Mouse (Mus musculus): Measurements from ENCODE around the gene Pkig. TPM values are rescaled to one million over a fixed set of nuclear protein-coding genes. Genes with fewer than 3 reads are reported as not detected.

The Pkig gene
- total RNA-seq, 1 experiment: 14.8 TPM

DNA sequence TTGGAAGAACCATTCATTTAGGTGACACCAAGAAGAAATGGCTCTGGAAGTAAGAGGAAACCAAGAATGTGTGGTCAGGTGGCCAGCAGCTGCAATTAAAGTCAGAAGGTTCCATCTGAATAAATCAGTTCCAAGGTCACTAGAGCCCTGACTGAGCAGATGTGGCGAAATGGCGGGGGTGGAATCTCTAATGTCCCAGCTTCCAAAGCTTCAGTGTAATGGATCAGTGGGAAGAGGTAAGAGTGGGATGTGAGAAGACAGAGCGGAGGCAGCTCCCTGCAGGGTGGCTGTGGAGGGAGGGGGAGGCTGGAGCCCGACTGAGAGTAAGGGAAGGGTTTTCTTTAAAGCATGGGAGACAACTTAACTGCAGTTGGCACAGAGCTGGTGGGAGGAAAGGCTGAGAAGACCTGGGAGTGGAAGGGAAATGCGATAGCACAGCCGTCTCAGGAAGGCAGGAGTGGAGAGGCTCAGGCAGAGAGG is 3.2 kb downstream of the Pkig start:
- no peaks in the 10 kb centered on the region for H3K9me3 ChIP-seq (ENCODE audit: control insufficient read depth, insufficient read depth, low read depth, low read length)
- in situ Hi-C loops (cut with MboI; ENCODE audit: low sequenced_read_pairs in 2 of 2, unreplicated experiment in 2 of 2): no loop called here
- no peaks in the 10 kb centered on the region for H3K36me3 ChIP-seq (ENCODE audit: control insufficient read depth, insufficient read depth, low read length, poor library complexity, severe bottlenecking)
- TF ChIP-seq MAFK (IDR thresholded peaks at IDR 0.05; ENCODE audit: insufficient read depth, low read depth, low read length): no peak
- no peak for TF ChIP-seq ZNF384 (IDR thresholded peaks at IDR 0.05; ENCODE audit: low read depth, low read length)
- TF ChIP-seq HCFC1 (IDR thresholded peaks at IDR 0.05; ENCODE audit: borderline replicate concordance, insufficient read depth, low read length): no peak
- no peak for TF ChIP-seq CHD2 (IDR thresholded peaks at IDR 0.05; ENCODE audit: low read depth, low read length)
- no peak for TF ChIP-seq ZC3H11A (IDR thresholded peaks at IDR 0.05; ENCODE audit: borderline replicate concordance, low read depth, low read length)
- H3K4me1 ChIP-seq (ENCODE audit: control insufficient read depth in 2 of 2, insufficient read depth in 2 of 2, low read length in 2 of 2, poor library complexity in 1 of 2): peaks cover 0 to 2% of the 10 kb centered on the region in 2 experiments; a peak in 1 of 4 replicates
- no peak overlapping the region for H3K4me3 ChIP-seq (ENCODE audit: insufficient read depth in 1 of 2, low read depth in 1 of 2, low read length in 2 of 2, poor library complexity in 1 of 2, severe bottlenecking in 1 of 2)
- H3K9ac ChIP-seq (ENCODE audit: insufficient read depth, low read depth, low read length, poor library complexity, severe bottlenecking): no peak overlapping the region
- H3K27ac ChIP-seq (ENCODE audit: insufficient read depth, low read depth, low read length, poor library complexity, severe bottlenecking): no peak overlapping the region
- DNase-seq (ENCODE audit: low read depth, low spot score): no peak

DNA sequence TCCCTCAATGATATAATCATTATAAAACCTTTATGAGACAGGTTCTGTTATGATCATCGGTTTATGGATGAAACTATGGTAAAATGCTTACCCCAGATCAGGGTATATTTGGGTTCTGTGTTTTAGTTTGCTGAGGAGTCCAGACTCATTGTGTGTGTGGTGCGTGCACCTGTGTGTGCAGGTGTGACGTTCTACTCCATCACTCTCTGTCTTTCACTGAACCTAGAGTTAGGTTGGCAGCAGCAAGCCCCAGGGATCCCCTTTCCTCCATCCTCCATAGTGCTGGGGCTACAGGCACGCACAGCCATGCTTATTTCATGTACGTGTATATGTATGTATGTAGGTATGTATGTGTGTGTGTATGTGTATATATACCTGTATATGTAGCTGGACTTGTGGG is 3.9 kb downstream of the Pkig start:
- no peak overlapping the region for H3K9ac ChIP-seq (ENCODE audit: insufficient read depth, low read depth, low read length, poor library complexity, severe bottlenecking)
- H3K9me3 ChIP-seq (ENCODE audit: control insufficient read depth, insufficient read depth, low read depth, low read length): no peaks in the 10 kb centered on the region
- DNase-seq (ENCODE audit: low read depth, low spot score): no peak
- H3K4me1 ChIP-seq (ENCODE audit: control insufficient read depth in 2 of 2, insufficient read depth in 2 of 2, low read length in 2 of 2, poor library complexity in 1 of 2): peaks cover 0 to 2% of the 10 kb centered on the region in 2 experiments; a peak in 1 of 4 replicates
- in situ Hi-C loops (cut with MboI; ENCODE audit: low sequenced_read_pairs in 2 of 2, unreplicated experiment in 2 of 2): no loop called here
- TF ChIP-seq MAFK (IDR thresholded peaks at IDR 0.05; ENCODE audit: insufficient read depth, low read depth, low read length): no peak
- no peak for TF ChIP-seq ZC3H11A (IDR thresholded peaks at IDR 0.05; ENCODE audit: borderline replicate concordance, low read depth, low read length)
- no peak for TF ChIP-seq HCFC1 (IDR thresholded peaks at IDR 0.05; ENCODE audit: borderline replicate concordance, insufficient read depth, low read length)
- TF ChIP-seq CHD2 (IDR thresholded peaks at IDR 0.05; ENCODE audit: low read depth, low read length): no peak
- TF ChIP-seq ZNF384 (IDR thresholded peaks at IDR 0.05; ENCODE audit: low read depth, low read length): no peak
- no peak overlapping the region for H3K4me3 ChIP-seq (ENCODE audit: insufficient read depth in 1 of 2, low read depth in 1 of 2, low read length in 2 of 2, poor library complexity in 1 of 2, severe bottlenecking in 1 of 2)
- no peaks in the 10 kb centered on the region for H3K36me3 ChIP-seq (ENCODE audit: control insufficient read depth, insufficient read depth, low read length, poor library complexity, severe bottlenecking)
- no peak overlapping the region for H3K27ac ChIP-seq (ENCODE audit: insufficient read depth, low read depth, low read length, poor library complexity, severe bottlenecking)

DNA sequence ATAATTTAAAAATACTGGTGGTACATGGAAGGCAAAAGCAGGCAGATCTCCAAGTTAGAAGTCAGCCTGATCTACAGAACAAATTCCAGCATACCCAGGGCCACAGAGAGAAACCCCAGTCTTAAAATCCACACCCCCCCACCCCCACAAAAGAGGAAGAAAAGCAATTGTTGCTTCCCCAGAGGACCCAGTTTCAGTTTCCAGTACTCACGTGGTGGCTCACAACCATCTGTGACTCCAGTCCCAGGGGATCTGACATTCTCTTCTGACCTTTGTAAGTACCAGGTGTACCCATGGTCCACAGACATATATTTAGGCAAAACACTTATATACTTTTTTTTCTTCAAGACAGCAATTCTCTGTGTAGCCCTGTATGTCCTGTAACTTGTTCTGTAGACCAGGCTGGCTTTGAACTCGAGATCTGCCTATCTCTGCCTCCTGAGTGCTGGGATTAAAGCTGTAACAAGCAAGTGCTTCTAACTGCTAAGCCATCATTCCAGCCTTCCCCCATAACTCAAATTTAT is 4.6 kb downstream of the Pkig start:
- Histone ChIP-seq H3K4me1 (ENCODE audit: control insufficient read depth in 2 of 2, insufficient read depth in 2 of 2, low read length in 2 of 2, poor library complexity in 1 of 2) (peaks cover 0 to 2% of the 10 kb centered on the region in 2 experiments; a peak in 1 of 4 replicates), H3K27ac (ENCODE audit: insufficient read depth, low read depth, low read length, poor library complexity, severe bottlenecking) (no peak overlapping the region), H3K4me3 (ENCODE audit: insufficient read depth in 1 of 2, low read depth in 1 of 2, low read length in 2 of 2, poor library complexity in 1 of 2, severe bottlenecking in 1 of 2) (no peak overlapping the region), H3K9me3 (ENCODE audit: control insufficient read depth, insufficient read depth, low read depth, low read length) (no peaks in the 10 kb centered on the region), H3K9ac (ENCODE audit: insufficient read depth, low read depth, low read length, poor library complexity, severe bottlenecking) (no peak overlapping the region), H3K36me3 (ENCODE audit: control insufficient read depth, insufficient read depth, low read length, poor library complexity, severe bottlenecking) (no peaks in the 10 kb centered on the region)
- in situ Hi-C loops (cut with MboI; ENCODE audit: low sequenced_read_pairs in 2 of 2, unreplicated experiment in 2 of 2): no loop called here
- no peak for DNase-seq (ENCODE audit: low read depth, low spot score)
- TF ChIP-seq ZC3H11A (IDR thresholded peaks at IDR 0.05; ENCODE audit: borderline replicate concordance, low read depth, low read length) (no peak), ZNF384 (IDR thresholded peaks at IDR 0.05; ENCODE audit: low read depth, low read length) (no peak), HCFC1 (IDR thresholded peaks at IDR 0.05; ENCODE audit: borderline replicate concordance, insufficient read depth, low read length) (no peak), MAFK (IDR thresholded peaks at IDR 0.05; ENCODE audit: insufficient read depth, low read depth, low read length) (no peak), CHD2 (IDR thresholded peaks at IDR 0.05; ENCODE audit: low read depth, low read length) (no peak)

DNA sequence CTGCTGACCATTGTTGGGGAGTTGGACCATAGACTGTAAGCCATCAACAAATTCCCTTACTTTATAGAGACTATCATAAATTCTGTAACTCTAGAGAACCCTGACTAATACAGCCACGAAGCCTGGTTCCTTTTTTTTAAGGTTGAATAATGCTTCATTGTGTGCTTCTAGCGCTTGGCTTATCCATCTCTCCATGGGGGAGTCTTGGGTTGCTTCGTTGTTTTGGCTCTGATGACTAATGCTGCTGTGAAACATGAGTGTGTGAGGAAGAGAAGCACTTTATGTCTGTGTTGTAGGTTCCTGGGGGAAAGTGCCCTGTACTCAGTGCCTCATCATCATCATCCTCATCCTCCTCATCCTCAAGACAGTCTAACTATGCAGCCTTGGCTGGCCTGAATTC is 5.7 kb downstream of the Pkig start:
- Histone ChIP-seq H3K4me1 (ENCODE audit: control insufficient read depth in 2 of 2, insufficient read depth in 2 of 2, low read length in 2 of 2, poor library complexity in 1 of 2) (peaks cover 0 to 2% of the 10 kb centered on the region in 2 experiments; a peak in 1 of 4 replicates), H3K9me3 (ENCODE audit: control insufficient read depth, insufficient read depth, low read depth, low read length) (no peaks in the 10 kb centered on the region), H3K4me3 (ENCODE audit: insufficient read depth in 1 of 2, low read depth in 1 of 2, low read length in 2 of 2, poor library complexity in 1 of 2, severe bottlenecking in 1 of 2) (no peak overlapping the region), H3K36me3 (ENCODE audit: control insufficient read depth, insufficient read depth, low read length, poor library complexity, severe bottlenecking) (no peaks in the 10 kb centered on the region), H3K27ac (ENCODE audit: insufficient read depth, low read depth, low read length, poor library complexity, severe bottlenecking) (no peak overlapping the region), H3K9ac (ENCODE audit: insufficient read depth, low read depth, low read length, poor library complexity, severe bottlenecking) (no peak overlapping the region)
- no peak for DNase-seq (ENCODE audit: low read depth, low spot score)
- TF ChIP-seq ZC3H11A (IDR thresholded peaks at IDR 0.05; ENCODE audit: borderline replicate concordance, low read depth, low read length) (no peak), HCFC1 (IDR thresholded peaks at IDR 0.05; ENCODE audit: borderline replicate concordance, insufficient read depth, low read length) (no peak), CHD2 (IDR thresholded peaks at IDR 0.05; ENCODE audit: low read depth, low read length) (no peak), MAFK (IDR thresholded peaks at IDR 0.05; ENCODE audit: insufficient read depth, low read depth, low read length) (no peak), ZNF384 (IDR thresholded peaks at IDR 0.05; ENCODE audit: low read depth, low read length) (no peak)
- in situ Hi-C loops (cut with MboI; ENCODE audit: low sequenced_read_pairs in 2 of 2, unreplicated experiment in 2 of 2): no loop called here
